Mouse (Mus musculus) cerebellum, adult 2 months (tissue): ENCODE measurements around the gene Whrn. TPM values are rescaled to one million over a fixed set of nuclear protein-coding genes. Genes with fewer than 3 reads are reported as not detected.

Experiments used
- DNase-seq, 2 experiments: peaks; one replicate each; pipeline ENCODE4 v3.0.0; 2021
- H3K27ac ChIP-seq: fragments of 200-500 bp; 2 replicates; pipeline ENCODE4 v1.5.1; 2012; ENCODE audit warnings: low read length, control low read depth, inconsistent platforms; ENCODE audit not compliant: insufficient read depth
- H3K27me3 ChIP-seq: fragments of 200-500 bp; 2 replicates; pipeline ENCODE4 v1.6.1; 2012; ENCODE audit warnings: inconsistent platforms, mild to moderate bottlenecking, low read length, moderate library complexity; ENCODE audit not compliant: control insufficient read depth, insufficient read depth
- H3K4me1 ChIP-seq: fragments of 200-500 bp; 2 replicates; pipeline ENCODE4 v1.6.1; 2011; ENCODE audit warnings: low read length; ENCODE audit not compliant: control insufficient read depth, insufficient read depth
- H3K4me3 ChIP-seq: fragments of 200-500 bp; replicated peaks from 2 replicates; pipeline ENCODE3; 2011; ENCODE audit warnings: mild to moderate bottlenecking, low read depth, low read length, control low read depth; ENCODE audit not compliant: insufficient read depth
- CTCF ChIP-seq: fragments of 200-500 bp; IDR thresholded peaks from 2 replicates; pipeline ENCODE4 v1.5.1; 2011; ENCODE audit warnings: low read depth, mild to moderate bottlenecking, control low read depth, low read length, moderate library complexity, borderline replicate concordance; ENCODE audit not compliant: insufficient read depth
- POLR2A ChIP-seq: fragments of 200-500 bp; IDR thresholded peaks from 2 replicates; pipeline ENCODE4 v1.6.1; 2011; ENCODE audit warnings: low read length, control low read depth, borderline replicate concordance; ENCODE audit not compliant: insufficient read depth
- WGBS: fragments of 180-500 bp; shearing (Covaris S2); methylation state at CpG from one replicate; pipeline ENCODE4 v1.1.7; 2018; 5-methylcytosine and 5-hydroxymethylcytosine counted together
- polyA plus RNA-seq: library from polyadenylated mRNA; depleted of rRNA; stranded (reverse); fragments of >200 nt; gene quantifications from 2 replicates; pipeline ENCODE4 v1.2.3, GENCODE M21; 2012

The Whrn gene
- polyA plus RNA-seq, 1 experiment = 91.9 TPM

DNA sequence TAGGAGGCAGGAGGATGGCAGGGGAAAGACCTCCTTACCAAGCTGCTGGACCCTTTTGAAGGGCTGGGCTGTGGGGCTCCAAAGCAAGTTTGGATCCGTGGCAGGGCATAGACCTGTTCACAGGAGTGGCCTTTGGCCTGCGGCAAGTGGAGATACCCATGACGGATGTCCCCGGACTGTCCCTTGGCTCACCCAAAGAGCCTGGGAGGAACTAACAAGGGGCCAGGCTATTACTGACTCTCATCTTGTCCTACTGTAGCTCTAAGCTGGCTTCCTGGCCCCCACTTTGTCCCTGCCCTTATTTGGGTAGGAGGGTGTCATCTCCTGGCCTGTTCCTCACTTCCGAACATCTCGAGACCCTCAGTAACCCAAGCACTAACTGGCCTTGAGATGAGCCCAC, 93.2 kb downstream of the Whrn start:
- no peaks in the 10 kb centered on the region for H3K4me1 ChIP-seq
- 0 out of 2 replicates have a peak, but pooled peaks cover 1% of the 10 kb centered on the region for H3K27me3 ChIP-seq
- TF ChIP-seq CTCF (no peak), POLR2A (no peak)
- WGBS = 38% methylated on average over 6 of the region's 6 CpGs
- no peak for DNase-seq
- H3K4me3 ChIP-seq = no peak overlapping the region
- H3K27ac ChIP-seq = no peak overlapping the region; the same call in 1 of the 2 replicates

DNA sequence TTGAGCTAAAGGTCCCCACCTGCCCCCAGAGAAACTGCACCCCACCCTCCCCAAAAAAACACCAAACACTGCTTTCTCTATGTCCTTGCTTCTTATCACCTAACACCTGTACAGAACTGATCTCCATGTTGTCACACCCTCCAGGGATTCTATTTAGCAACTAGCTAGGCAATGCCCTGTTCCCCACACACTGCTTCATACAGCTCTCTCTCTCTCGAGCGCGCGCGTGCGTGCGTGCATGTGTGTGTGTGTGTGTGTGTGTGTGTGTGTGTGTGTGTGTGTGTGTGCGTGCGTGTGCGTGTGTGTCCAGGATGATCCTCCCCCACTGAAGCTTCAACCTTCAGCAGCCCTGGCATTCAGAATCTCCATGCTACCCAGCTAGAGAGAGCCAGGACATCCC, 93.7 kb downstream of the Whrn start:
- DNase-seq = no peak
- TF ChIP-seq POLR2A (no peak), CTCF (no peak)
- Histone ChIP-seq H3K4me1 (no peaks in the 10 kb centered on the region), H3K27me3 (0 out of 2 replicates have a peak, but pooled peaks cover 1% of the 10 kb centered on the region), H3K27ac (no peak overlapping the region), H3K4me3 (no peak overlapping the region)
- 84% methylated on average over 10 of the region's 10 CpGs for WGBS

GRCm38 (mm10) chr4:63401620-63402019, 94.2 kb downstream of the Whrn start:
- WGBS = 64% methylated on average over 6 of the region's 6 CpGs
- no peak overlapping the region for H3K27ac ChIP-seq
- H3K27me3 ChIP-seq = 0 out of 2 replicates have a peak, but pooled peaks cover 1% of the 10 kb centered on the region
- TF ChIP-seq POLR2A = no peak
- no peak for TF ChIP-seq CTCF
- H3K4me1 ChIP-seq = no peaks in the 10 kb centered on the region
- DNase-seq = no peak
- H3K4me3 ChIP-seq = no peak overlapping the region

DNA sequence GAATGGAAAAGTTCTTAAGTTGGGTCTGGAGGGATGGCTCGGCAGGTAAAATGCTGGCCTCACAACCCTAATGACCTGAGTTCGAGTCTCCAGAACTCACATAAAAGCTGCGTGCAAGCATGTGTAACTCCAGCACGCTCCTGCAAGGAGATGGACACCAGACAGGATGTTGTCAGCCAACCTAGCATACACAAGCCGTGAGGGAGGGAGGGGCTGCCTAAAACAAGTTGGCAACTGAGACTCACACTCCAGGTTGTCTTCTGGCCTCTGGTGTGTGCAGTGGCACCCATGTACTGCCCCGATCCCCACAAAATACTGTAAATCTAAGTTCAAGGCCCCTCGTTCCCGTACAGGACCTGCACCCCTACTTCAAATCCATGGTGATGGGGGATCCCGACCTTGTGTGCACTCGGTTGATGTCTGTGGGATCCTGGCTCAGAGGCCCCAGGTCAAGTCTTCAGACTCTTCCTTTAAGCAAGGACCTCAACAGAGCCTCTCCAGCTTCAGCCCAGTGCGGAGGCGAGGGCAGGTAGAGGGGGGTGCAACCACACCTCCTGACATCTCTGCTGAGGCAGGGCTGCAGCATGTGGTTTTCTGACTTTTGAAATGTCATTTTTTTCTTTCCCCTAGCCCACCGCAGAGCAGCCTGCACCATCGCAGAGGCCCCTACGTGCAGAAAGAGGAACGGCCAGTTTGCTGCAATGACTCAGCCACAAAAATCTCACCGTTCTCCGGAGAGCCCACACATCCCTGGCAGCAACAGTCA, 95.1 kb downstream of the Whrn start:
- Histone ChIP-seq H3K27me3 (0 out of 2 replicates have a peak, but pooled peaks cover 1% of the 10 kb centered on the region), H3K27ac (no peak overlapping the region), H3K4me3 (no peak overlapping the region), H3K4me1 (no peaks in the 10 kb centered on the region)
- TF ChIP-seq POLR2A (no peak), CTCF (no peak)
- DNase-seq = no peak
- WGBS = 88% methylated on average over 18 of the region's 18 CpGs

DNA sequence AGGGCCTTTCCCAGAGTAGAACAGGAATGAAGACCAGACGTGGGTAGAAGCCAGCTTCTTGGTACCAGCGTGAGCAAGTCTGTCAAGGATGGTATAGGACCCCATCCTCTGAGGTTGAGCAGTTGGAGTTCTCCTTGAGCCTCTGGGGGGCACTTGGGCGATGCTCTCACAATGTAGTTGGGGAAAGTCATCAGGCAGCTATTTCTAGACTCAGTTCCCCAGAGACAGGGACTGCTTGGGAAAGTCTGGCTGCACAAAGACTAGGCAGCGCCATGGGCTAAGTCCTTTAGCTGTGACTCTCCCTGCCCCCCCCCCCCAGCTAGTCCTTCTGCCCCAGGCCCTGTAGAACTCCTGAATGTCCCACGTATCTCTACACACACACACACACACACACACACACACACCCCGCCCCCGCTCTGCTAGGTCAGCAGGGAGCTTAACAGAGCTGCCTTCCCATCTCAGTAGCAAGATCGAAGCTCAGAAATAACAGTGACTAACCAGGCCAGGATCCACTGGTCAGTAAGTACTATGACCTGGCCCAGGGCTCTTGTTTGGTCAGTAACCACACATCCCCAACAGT, 96.0 kb downstream of the Whrn start:
- no peak overlapping the region for H3K4me3 ChIP-seq
- H3K4me1 ChIP-seq = no peaks in the 10 kb centered on the region
- 0 out of 2 replicates have a peak, but pooled peaks cover 1% of the 10 kb centered on the region for H3K27me3 ChIP-seq
- WGBS = 56% methylated on average over 8 of the region's 8 CpGs
- H3K27ac ChIP-seq = no peak overlapping the region
- DNase-seq = no peak
- TF ChIP-seq POLR2A (no peak), CTCF (no peak)

DNA sequence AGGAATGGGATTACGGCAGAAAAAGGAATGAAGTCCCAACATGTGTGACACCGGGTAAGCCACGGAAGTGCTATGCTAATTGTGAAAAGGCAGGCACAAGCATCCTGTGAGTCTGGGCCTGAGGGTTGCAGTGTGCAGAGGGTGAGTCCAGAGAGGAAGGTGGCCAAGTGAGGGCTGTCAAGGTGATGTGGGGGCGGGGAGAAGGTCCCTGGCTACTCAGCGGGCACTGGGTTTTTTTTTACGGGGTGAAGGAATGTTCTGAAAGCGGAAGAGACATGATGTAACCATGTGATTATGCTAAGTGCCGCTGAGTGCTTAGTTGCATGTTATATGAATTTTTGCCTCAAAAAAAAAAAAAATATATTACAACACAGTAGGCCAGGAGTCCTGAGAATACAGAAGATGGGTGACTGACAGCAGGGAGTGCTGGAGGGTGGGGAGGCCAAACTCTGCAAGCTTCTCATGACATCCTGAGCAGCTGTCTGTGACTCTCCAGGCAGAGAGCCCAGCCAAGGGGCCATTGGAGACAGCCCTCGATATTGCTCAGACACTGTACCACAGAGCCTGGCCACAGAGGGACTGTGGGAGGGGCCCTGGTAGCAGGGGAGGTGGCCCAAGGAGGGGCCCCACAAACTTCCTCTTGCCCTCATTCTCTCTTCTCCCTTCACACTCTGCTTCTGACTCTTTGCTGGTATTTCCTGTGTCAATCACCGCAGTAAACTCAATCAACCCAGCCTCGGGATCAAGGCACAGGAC, 96.8 kb downstream of the Whrn start:
- 45% methylated on average over 11 of the region's 11 CpGs for WGBS
- no peaks in the 10 kb centered on the region for H3K4me1 ChIP-seq
- no peak overlapping the region for H3K27ac ChIP-seq
- H3K4me3 ChIP-seq = no peak overlapping the region
- DNase-seq = no peak
- 0 out of 2 replicates have a peak, but pooled peaks cover 1% of the 10 kb centered on the region for H3K27me3 ChIP-seq
- no peak for TF ChIP-seq CTCF
- no peak for TF ChIP-seq POLR2A

DNA sequence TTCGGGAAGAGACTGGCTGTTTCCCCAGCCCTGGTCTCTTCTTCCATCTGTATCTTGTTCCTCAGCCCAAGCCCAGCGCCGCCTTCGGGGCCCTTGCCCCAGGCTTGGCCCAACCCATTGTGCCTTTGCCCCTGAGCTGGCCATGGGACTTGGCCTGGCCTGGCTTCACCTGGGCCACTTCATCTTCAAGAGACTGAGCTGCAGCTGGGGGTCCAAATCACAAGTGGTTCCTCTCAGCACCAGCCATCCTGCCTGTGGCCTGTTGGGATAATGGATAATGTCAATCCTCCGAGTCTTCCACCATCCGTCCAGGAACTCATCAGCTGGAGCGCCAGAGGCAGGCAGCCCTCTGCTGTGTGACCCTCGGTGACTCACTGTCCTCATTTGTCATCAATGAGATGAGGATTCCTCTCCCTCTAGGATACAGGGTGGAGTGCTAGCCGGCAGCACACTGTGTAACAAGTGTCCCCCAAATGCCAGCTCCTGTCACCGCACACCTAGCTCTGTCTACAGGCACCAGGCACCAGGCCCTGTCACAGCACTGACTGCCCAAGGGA, 97.7 kb downstream of the Whrn start:
- TF ChIP-seq POLR2A (no peak), CTCF (no peak)
- Histone ChIP-seq H3K4me1 (no peaks in the 10 kb centered on the region), H3K27ac (no peak overlapping the region), H3K4me3 (no peak overlapping the region), H3K27me3 (0 out of 2 replicates have a peak, but pooled peaks cover under 1% of the 10 kb centered on the region)
- DNase-seq = no peak
- 86% methylated on average over 10 of the region's 10 CpGs for WGBS
